Mouse (Mus musculus) neural tube, embryonic 14.5 days (tissue): ENCODE data around the gene Sufu. TPM values are rescaled to one million over a fixed set of nuclear protein-coding genes. Genes with fewer than 3 reads are reported as not detected.

ENCODE experiments used
- ATAC-seq: fragments of 200-750 bp; cut with Nextera tagmentation; 2 replicates; pipeline ENCODE4 v1.8.0; 2017; ENCODE audit warnings: low read depth, mild to moderate bottlenecking, moderate TSS enrichment, moderate library complexity
- H3K27ac ChIP-seq: fragments of 300-500 bp; sonication (generic); 2 replicates; pipeline ENCODE4 v1.5.1; 2014; ENCODE audit warnings: low read depth, mild to moderate bottlenecking, control low read depth, low read length, moderate library complexity, mixed read lengths
- H3K27me3 ChIP-seq: fragments of 300-500 bp; sonication (generic); 2 replicates; pipeline ENCODE4 v1.6.1; 2014; ENCODE audit warnings: low read length; ENCODE audit not compliant: control insufficient read depth, insufficient read depth
- H3K36me3 ChIP-seq: fragments of 300-500 bp; sonication (generic); 2 replicates; pipeline ENCODE4 v1.6.1; 2014; ENCODE audit warnings: low read length, mixed read lengths; ENCODE audit not compliant: control insufficient read depth, insufficient read depth
- H3K4me1 ChIP-seq: fragments of 300-500 bp; sonication (generic); 2 replicates; pipeline ENCODE4 v1.6.1; 2014; ENCODE audit warnings: low read length; ENCODE audit not compliant: control insufficient read depth, insufficient read depth
- H3K4me2 ChIP-seq: fragments of 300-500 bp; sonication (generic); 2 replicates; pipeline ENCODE4 v1.6.1; 2014; ENCODE audit warnings: mild to moderate bottlenecking, low read depth, low read length, control low read depth
- H3K4me3 ChIP-seq: fragments of 300-500 bp; sonication (generic); 2 replicates; pipeline ENCODE4 v1.5.1; 2014; ENCODE audit warnings: low read depth, low read length, control low read depth, mixed read lengths
- H3K9ac ChIP-seq: fragments of 300-500 bp; sonication (generic); replicated peaks from 2 replicates; pipeline ENCODE4 v1.6.1; 2014; ENCODE audit warnings: low read depth, mild to moderate bottlenecking, control low read depth, low read length, mixed read lengths
- H3K9me3 ChIP-seq: fragments of 300-500 bp; sonication (generic); 2 replicates; pipeline ENCODE4 v1.6.1; 2016; ENCODE audit warnings: low read length; ENCODE audit not compliant: control insufficient read depth
- WGBS: fragments of 180-500 bp; shearing (Covaris S2); extraction: QIAGEN DNeasy Blood & Tissue Kit; methylation state at CpG from one replicate; pipeline ENCODE4 v1.1.7; 2014; 5-methylcytosine and 5-hydroxymethylcytosine counted together
- polyA plus RNA-seq: library from polyadenylated mRNA; unstranded; fragments of >200 nt; fragmentation: Nextera tagmentation; extraction: Ambion mirVana; gene quantifications from 2 replicates; pipeline ENCODE4 v1.2.1, GENCODE M21; 2014

The Sufu gene
- polyA plus RNA-seq, 1 experiment from 2014 or later = 20.2 TPM

GRCm38 (mm10) chr19:46528529-46529213 is 132.0 kb downstream of the Sufu start:
- H3K4me1 ChIP-seq = peaks cover 93% of the 10 kb centered on the region
- H3K27me3 ChIP-seq = no peaks in the 10 kb centered on the region
- under 1% methylated on average over 20 of the region's 20 CpGs for WGBS
- peak overlapping the region; percentile 43 for H3K9ac ChIP-seq
- H3K9me3 ChIP-seq = no peaks in the 10 kb centered on the region
- peak overlapping the region; percentile 48 for H3K4me2 ChIP-seq
- ATAC-seq = peak; percentile 65
- H3K27ac ChIP-seq = peak overlapping the region; percentile 87
- no peaks in the 10 kb centered on the region for H3K36me3 ChIP-seq
- H3K4me3 ChIP-seq = peak overlapping the region; percentile 7; the same call in 1 of the 2 replicates

- WGBS = 7% methylated on average over 13 of the region's 13 CpGs
- no peak for ATAC-seq
- Histone ChIP-seq H3K9ac (peak overlapping the region; percentile 43), H3K4me3 (no peak overlapping the region), H3K4me1 (peaks cover 82% of the 10 kb centered on the region), H3K9me3 (no peaks in the 10 kb centered on the region), H3K27ac (peak overlapping the region; percentile 87), H3K4me2 (peak overlapping the region; percentile 48), H3K36me3 (no peaks in the 10 kb centered on the region), H3K27me3 (no peaks in the 10 kb centered on the region)
These were observed 133.1 kb downstream of the Sufu start for GRCm38 (mm10) chr19:46529601-46530448.

GRCm38 (mm10) chr19:46530449-46530990 is 133.8 kb downstream of the Sufu start:
- no peak for ATAC-seq
- Histone ChIP-seq H3K9me3 (no peaks in the 10 kb centered on the region), H3K4me1 (peaks cover 77% of the 10 kb centered on the region), H3K27me3 (no peaks in the 10 kb centered on the region), H3K27ac (peak overlapping the region; percentile 87), H3K36me3 (no peaks in the 10 kb centered on the region), H3K4me2 (no peak overlapping the region; the same call in 1 of the 2 replicates), H3K4me3 (no peak overlapping the region), H3K9ac (peak overlapping the region; percentile 29; the same call in 1 of the 2 replicates)
- WGBS = 11% methylated on average over 8 of the region's 8 CpGs

- no peak for ATAC-seq
- Histone ChIP-seq H3K27me3 (no peaks in the 10 kb centered on the region), H3K4me1 (peaks cover 68% of the 10 kb centered on the region), H3K9me3 (no peaks in the 10 kb centered on the region), H3K4me3 (no peak overlapping the region), H3K27ac (peak overlapping the region; percentile 87), H3K9ac (peak overlapping the region; percentile 29; the same call in 1 of the 2 replicates), H3K4me2 (no peak overlapping the region; the same call in 1 of the 2 replicates), H3K36me3 (no peaks in the 10 kb centered on the region)
- 7% methylated on average over 16 of the region's 16 CpGs for WGBS
These were observed 134.7 kb downstream of the Sufu start for GRCm38 (mm10) chr19:46531071-46532030.

GRCm38 (mm10) chr19:46532031-46532688 is 135.5 kb downstream of the Sufu start:
- Histone ChIP-seq H3K9me3 (no peaks in the 10 kb centered on the region), H3K36me3 (no peaks in the 10 kb centered on the region), H3K4me2 (no peak overlapping the region), H3K4me1 (peaks cover 62% of the 10 kb centered on the region), H3K4me3 (no peak overlapping the region), H3K9ac (no peak overlapping the region), H3K27me3 (no peaks in the 10 kb centered on the region), H3K27ac (peak overlapping the region; percentile 57)
- WGBS = 11% methylated on average over 10 of the region's 10 CpGs
- ATAC-seq = no peak

GRCm38 (mm10) chr19:46533066-46533465 is 136.4 kb downstream of the Sufu start:
- no peak overlapping the region for H3K4me3 ChIP-seq
- WGBS = 37% methylated on average over 4 of the region's 4 CpGs
- H3K9me3 ChIP-seq = no peaks in the 10 kb centered on the region
- no peaks in the 10 kb centered on the region for H3K27me3 ChIP-seq
- no peak overlapping the region for H3K4me2 ChIP-seq
- no peak overlapping the region for H3K9ac ChIP-seq
- H3K27ac ChIP-seq = peak overlapping the region; percentile 44; the same call in 1 of the 2 replicates
- no peaks in the 10 kb centered on the region for H3K36me3 ChIP-seq
- peaks cover 56% of the 10 kb centered on the region for H3K4me1 ChIP-seq
- no peak for ATAC-seq

- no peak overlapping the region for H3K4me3 ChIP-seq
- no peak for ATAC-seq
- H3K4me2 ChIP-seq = no peak overlapping the region
- 55% methylated on average over 5 of the region's 5 CpGs for WGBS
- peak overlapping the region; percentile 44; the same call in 1 of the 2 replicates for H3K27ac ChIP-seq
- no peaks in the 10 kb centered on the region for H3K36me3 ChIP-seq
- no peaks in the 10 kb centered on the region for H3K27me3 ChIP-seq
- peaks cover 51% of the 10 kb centered on the region for H3K4me1 ChIP-seq
- no peaks in the 10 kb centered on the region for H3K9me3 ChIP-seq
- H3K9ac ChIP-seq = no peak overlapping the region
These were observed 136.8 kb downstream of the Sufu start for GRCm38 (mm10) chr19:46533525-46533924.

GRCm38 (mm10) chr19:46534542-46535098 is 137.9 kb downstream of the Sufu start:
- no peak overlapping the region for H3K9ac ChIP-seq
- no peaks in the 10 kb centered on the region for H3K27me3 ChIP-seq
- H3K27ac ChIP-seq = no peak overlapping the region
- no peak for ATAC-seq
- no peak overlapping the region for H3K4me2 ChIP-seq
- H3K4me1 ChIP-seq = peaks cover 40% of the 10 kb centered on the region
- H3K4me3 ChIP-seq = no peak overlapping the region
- no peaks in the 10 kb centered on the region for H3K9me3 ChIP-seq
- WGBS = 31% methylated on average over 6 of the region's 6 CpGs
- no peaks in the 10 kb centered on the region for H3K36me3 ChIP-seq
